Mouse (Mus musculus): ENCODE results near the gene Cd63.

GRCm38 (mm10) chr10:128920736-128921161, 20.0 kb downstream of the Cd63 start:
- TF ChIP-seq CTCF (IDR thresholded peaks at IDR 0.05; ENCODE audit: control insufficient read depth, insufficient read depth, low read length) (no peak), POLR2A (IDR thresholded peaks at IDR 0.05; ENCODE audit: borderline replicate concordance, control insufficient read depth, low read depth, low read length) (no peak)

Measured in bone marrow, adult 2 months (tissue).